Mouse (Mus musculus) layer of hippocampus, adult 2 months (tissue): Measurements from ENCODE around the gene Myl6b. TPM values are rescaled to one million over a fixed set of nuclear protein-coding genes. Genes with fewer than 3 reads are reported as not detected.
A peak's percentile ranks its signal among the peaks of the same experiment; 100 is the strongest.

Source experiments
- DNase-seq, 2 experiments: peaks; one replicate each; pipeline ENCODE4 v3.0.0; 2022; ENCODE audit warnings: low spot score in 2 of 2
- H3K27ac ChIP-seq: fragments of 200-600 bp; 2 replicates; pipeline ENCODE4 v1.8.1; 2022
- H3K4me3 ChIP-seq: fragments of 200-600 bp; 2 replicates; pipeline ENCODE4 v1.8.1; 2022; ENCODE audit warnings: mild to moderate bottlenecking
- CTCF ChIP-seq: fragments of 200-600 bp; conservative IDR thresholded peaks from 2 replicates; pipeline ENCODE4 v1.8.1; 2022; ENCODE audit warnings: antibody characterized with exemption, mild to moderate bottlenecking, moderate library complexity
- microRNA-seq, 2 experiments: library from miRNA; unstranded; fragments of <30 nt; microRNA quantifications; one replicate each; pipeline ENCODE4 v1.2.0; 2021
- total RNA-seq, 2 experiments: library from RNA; stranded (reverse); gene quantifications; 2 replicates each; pipeline ENCODE4 v1.2.3; 2021

Myl6b gene
- total RNA-seq, 2 experiments from 2014 or later: 18.5 to 21.1 TPM

- H3K27ac ChIP-seq: peak overlapping the region; percentile 96
- no peak for TF ChIP-seq CTCF
- no peak for DNase-seq
- H3K4me3 ChIP-seq: no peak overlapping the region
These were observed 10.4 kb downstream of the Myl6b start for GRCm38 (mm10) chr10:128487861-128488712.

DNA sequence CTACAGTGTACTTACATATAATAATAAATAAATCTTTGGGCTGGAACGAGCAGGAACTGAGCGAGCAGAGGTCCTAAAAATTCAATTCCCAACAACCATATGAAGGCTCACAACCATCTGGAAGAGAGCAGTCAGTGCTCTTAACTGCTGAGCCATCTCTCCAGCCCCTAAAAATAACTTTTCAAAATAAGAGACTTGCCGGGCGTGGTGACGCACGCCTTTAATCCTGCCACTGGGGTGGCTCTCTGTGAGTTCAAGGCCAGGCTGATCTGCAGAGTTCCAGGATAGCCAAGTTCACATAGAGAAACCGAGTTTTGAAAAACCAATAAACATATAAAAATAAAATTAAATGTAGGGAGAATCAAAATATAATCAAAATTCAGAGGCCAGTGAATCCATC, 12.1 kb downstream of the Myl6b start:
- Histone ChIP-seq H3K4me3 (no peak overlapping the region), H3K27ac (no peak overlapping the region)
- DNase-seq: no peak
- no peak for TF ChIP-seq CTCF

GRCm38 (mm10) chr10:128474366-128474765, 24.1 kb downstream of the Myl6b start:
- H3K27ac ChIP-seq: no peak overlapping the region
- no peak for DNase-seq
- H3K4me3 ChIP-seq: no peak overlapping the region
- TF ChIP-seq CTCF: no peak

GRCm38 (mm10) chr10:128460270-128460630, 38.2 kb downstream of the Myl6b start:
- peak overlapping the region; percentile 94 for H3K27ac ChIP-seq
- no peak for TF ChIP-seq CTCF
- DNase-seq: no peak
- peak overlapping the region; percentile 85 for H3K4me3 ChIP-seq

DNA sequence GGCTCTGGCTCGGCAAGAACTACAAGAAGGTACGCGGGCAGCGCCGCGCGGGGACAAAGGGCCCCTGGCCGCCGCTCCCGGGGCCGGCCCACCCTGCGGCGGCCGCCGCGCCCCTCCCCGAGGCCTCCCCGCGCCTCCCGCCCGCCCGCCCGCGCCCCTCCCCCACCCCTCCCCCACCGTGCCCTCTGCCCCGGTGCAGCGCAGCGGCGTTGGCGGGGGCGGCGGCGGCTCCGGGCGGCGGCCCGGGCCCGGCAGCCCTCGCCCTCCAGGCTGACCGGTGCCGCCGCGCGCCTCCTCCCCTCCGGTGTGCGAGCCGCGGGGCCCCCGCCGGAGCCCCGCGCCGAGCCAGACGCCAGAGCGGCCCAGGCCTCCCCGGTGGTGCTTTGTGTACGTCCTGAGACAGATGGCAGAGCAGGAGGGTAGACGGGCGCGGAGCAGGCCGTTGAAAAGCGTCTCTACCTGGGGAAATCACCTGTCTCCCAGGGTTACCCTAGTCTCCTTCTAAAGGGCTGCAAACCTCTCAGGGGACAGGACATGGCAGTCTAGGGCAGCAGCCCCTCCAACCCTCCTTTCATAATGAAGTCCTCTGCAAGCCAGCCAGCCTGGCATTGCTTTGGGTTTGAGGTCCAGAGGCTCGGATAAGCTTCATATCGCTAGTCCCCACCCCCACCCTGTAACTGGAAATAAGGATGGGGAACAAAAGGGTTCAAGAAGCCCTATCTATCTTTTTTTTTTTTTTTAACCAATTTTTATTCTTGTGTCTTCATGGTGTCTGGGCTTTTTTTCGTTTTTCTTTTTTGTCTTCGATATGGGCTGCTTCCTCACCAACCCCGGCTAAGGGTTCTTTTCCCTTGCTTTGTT, 38.8 kb downstream of the Myl6b start:
- no peak for DNase-seq
- Histone ChIP-seq H3K4me3 (peak overlapping the region; percentile 85), H3K27ac (peak overlapping the region; percentile 96)
- no peak for TF ChIP-seq CTCF

DNA sequence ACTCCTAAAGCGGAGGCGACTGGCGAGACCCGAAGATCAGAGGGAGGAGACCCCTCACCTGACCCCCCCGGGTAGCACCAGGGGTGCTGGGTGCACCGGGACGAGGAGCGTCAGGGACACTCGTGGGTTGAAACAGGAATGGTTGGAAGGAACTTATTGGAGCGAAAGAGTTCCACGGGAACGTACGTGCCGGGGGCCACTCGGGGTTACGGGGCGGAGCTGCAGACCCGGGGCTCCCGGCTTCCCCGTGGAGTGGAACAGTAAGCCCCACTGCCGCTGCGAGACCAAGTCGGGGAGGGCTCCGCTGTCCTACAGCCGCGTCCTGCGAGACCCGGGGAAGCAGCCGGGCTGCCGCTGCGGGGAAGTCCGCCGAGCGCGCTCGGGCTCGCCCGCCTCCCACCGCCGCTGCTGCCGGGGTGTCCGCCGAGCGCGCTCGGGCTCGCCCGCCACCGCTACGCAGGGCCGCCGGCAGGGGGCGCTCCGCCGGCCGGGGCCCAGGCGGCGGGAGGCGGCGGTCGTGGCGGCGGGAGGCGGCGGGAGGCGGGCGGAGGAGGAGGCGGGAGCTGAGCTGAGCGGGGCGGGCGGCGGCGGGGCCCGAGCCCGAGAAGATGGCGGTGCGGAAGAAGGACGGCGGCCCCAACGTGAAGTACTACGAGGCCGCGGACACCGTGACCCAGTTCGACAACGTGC, 39.6 kb downstream of the Myl6b start, which contains the start of gene Smarcc2:
Gene Smarcc2, plus strand, starts transcription at position 530 of the 690 bp plus-strand sequence.
- H3K27ac ChIP-seq: peak within 1 kb of the TSS; percentile 96
- TF ChIP-seq CTCF: peak; percentile 39
- H3K4me3 ChIP-seq: peak within 1 kb of the TSS; percentile 85
- peak; percentile 78 to 80 for DNase-seq

DNA sequence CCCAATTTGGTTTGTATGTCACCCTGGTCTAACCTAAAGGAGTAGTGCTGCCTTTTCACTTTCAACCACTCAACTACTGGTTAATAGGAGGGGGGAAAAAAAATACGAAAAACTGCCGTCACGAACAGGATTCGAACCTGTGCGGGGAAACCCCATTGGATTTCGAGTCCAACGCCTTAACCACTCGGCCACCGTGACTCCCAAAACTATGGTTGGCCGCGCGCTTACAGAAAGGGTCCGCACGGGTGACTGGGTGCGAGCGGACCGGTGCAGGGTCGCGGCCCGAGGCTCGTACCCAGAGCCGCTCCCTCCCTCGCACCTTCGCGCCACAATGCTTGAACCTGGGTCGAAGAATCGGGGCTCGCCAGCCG, 40.2 kb downstream of the Myl6b start:
- no peak for TF ChIP-seq CTCF
- peak; percentile 85 to 97 for DNase-seq
- H3K27ac ChIP-seq: peak overlapping the region; percentile 96
- H3K4me3 ChIP-seq: peak overlapping the region; percentile 70

GRCm38 (mm10) chr10:128457676-128458075, 40.8 kb downstream of the Myl6b start:
- Histone ChIP-seq H3K4me3 (no peak overlapping the region), H3K27ac (no peak overlapping the region)
- DNase-seq: no peak
- no peak for TF ChIP-seq CTCF

DNA sequence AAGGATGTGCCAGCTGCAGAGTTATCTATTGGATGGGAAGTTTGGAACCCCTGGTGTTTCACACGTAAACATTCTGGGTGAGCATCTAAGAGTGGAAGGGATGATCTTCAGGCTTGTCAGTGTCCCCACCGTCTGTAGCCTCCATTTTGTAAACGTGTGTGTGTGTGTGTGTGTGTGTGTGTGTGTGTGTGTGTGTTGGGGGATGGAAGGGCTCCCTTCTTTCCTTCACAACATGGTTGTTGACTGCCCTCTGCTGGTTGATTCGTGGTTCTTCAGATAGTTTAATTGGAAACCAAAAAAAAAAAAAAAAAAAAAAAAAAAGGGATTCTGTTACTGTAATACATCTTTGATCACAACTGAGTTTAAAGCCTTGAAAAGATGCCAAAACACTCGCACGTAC, 43.2 kb downstream of the Myl6b start:
- Histone ChIP-seq H3K4me3 (no peak overlapping the region), H3K27ac (peak overlapping the region; percentile 72)
- DNase-seq: peak; percentile 76 to 81
- TF ChIP-seq CTCF: peak; percentile 72

GRCm38 (mm10) chr10:128454471-128454870, 44.0 kb downstream of the Myl6b start:
- no peak for TF ChIP-seq CTCF
- H3K4me3 ChIP-seq: no peak overlapping the region
- H3K27ac ChIP-seq: no peak overlapping the region
- no peak for DNase-seq

DNA sequence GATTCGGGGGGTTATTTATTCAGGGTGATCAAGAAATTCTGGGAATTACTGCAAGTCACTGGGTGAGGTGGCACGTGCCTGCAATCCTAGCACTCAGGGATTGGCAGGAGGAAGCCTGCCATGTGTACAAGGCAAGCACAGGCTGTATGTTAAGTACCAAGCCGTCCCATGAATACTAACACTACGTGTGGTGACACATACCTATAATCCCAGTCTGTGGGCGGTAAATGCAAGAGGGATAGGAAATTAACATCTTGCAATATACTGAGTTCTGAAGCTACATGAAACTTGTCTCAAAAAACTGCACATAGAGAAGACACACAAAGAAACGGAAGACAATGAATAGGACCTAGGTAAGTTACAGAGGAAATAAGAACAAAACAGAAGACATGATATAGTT, 47.5 kb downstream of the Myl6b start:
- no peak for TF ChIP-seq CTCF
- DNase-seq: no peak
- Histone ChIP-seq H3K27ac (no peak overlapping the region), H3K4me3 (no peak overlapping the region)

DNA sequence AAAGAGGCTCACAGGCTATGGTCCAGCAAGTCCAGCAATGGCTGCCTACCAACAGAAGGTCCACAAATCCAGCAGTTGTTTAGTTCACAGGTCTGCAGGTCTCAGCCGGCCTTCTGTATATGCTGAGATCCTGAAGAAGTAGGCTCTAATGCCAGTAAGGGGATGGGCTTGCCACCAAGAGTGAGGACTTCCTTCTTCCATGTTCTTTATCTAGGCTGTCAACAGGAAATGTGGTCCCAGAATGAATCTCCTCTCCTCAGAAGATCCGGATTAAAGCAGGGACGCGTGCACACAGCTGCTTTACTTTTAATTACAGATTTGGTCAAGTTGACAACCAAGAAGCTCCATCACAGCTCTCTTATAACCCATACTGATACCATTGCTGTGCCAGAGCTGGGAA, 53.1 kb downstream of the Myl6b start:
- 0 out of 2 replicates have a peak overlapping the region, but pooled peaks have one; percentile 14 for H3K27ac ChIP-seq
- no peak for DNase-seq
- H3K4me3 ChIP-seq: no peak overlapping the region
- no peak for TF ChIP-seq CTCF

GRCm38 (mm10) chr10:128444354-128444753, 54.1 kb downstream of the Myl6b start:
- H3K27ac ChIP-seq: no peak overlapping the region
- no peak for TF ChIP-seq CTCF
- no peak overlapping the region for H3K4me3 ChIP-seq
- no peak for DNase-seq

Small RNAs within 50 kb of the gene (microRNA-seq; reads per million reads assigned to microRNA genes)
- gene Mir6916 (0 to 0.37 reads per million in 2 experiments), gene Mir8105 (0.74 to 0.96 reads per million in 2 experiments)

Other genes starting within 250 kb of the Myl6b start
- gene Apon, start 244.6 kb downstream of the Myl6b start, total RNA-seq: not detected
- not detected for gene Apof, start 230.0 kb downstream of the Myl6b start, total RNA-seq
- gene Stat2, start 228.1 kb downstream of the Myl6b start, total RNA-seq: 10 to 100 TPM; 34.4 to 34.7 TPM
- gene Il23a, start 199.9 kb downstream of the Myl6b start, total RNA-seq: under 1 TPM in 1 of 2 experiments, not detected in 1; 0.27 TPM
- gene Pan2, start 195.3 kb downstream of the Myl6b start, total RNA-seq: 10 to 100 TPM; 14.7 to 16.4 TPM
- 10 to 100 TPM; 78.8 to 83.0 TPM for gene Cnpy2, start 176.2 kb downstream of the Myl6b start, total RNA-seq
- 100 to 1,000 TPM; 226 to 235 TPM for gene Cs, start 161.0 kb downstream of the Myl6b start, total RNA-seq
- 10 to 100 TPM; 48.6 to 49.2 TPM for gene Coq10a, start 129.7 kb downstream of the Myl6b start, total RNA-seq
- 10 to 100 TPM; 50.6 to 51.6 TPM for gene Ankrd52, start 121.6 kb downstream of the Myl6b start, total RNA-seq
- gene Slc39a5, start 97.5 kb downstream of the Myl6b start, total RNA-seq: under 1 TPM in 1 of 2 experiments, not detected in 1; 0.29 TPM
- 10 to 100 TPM; 88.2 to 93.0 TPM for gene Nabp2, start 87.2 kb downstream of the Myl6b start, total RNA-seq
- 10 to 100 TPM; 69.5 to 71.8 TPM for gene Rnf41, start 87.0 kb downstream of the Myl6b start, total RNA-seq
- 100 to 1,000 TPM; 246 to 255 TPM for gene Smarcc2, start 39.4 kb downstream of the Myl6b start, total RNA-seq
- gene Myl6, start 4.5 kb downstream of the Myl6b start, total RNA-seq: 100 to 1,000 TPM; 519 to 544 TPM
- gene Esyt1, start 27.2 kb upstream of the Myl6b start, total RNA-seq: 1 to 10 TPM; 5.5 TPM
- gene Zc3h10, start 49.1 kb upstream of the Myl6b start, total RNA-seq: 10 to 100 TPM; 12.2 to 14.3 TPM
- gene Rpl41, start 50.6 kb upstream of the Myl6b start, total RNA-seq: 1,000 to 10,000 TPM; 1,438 to 1,486 TPM
- gene Pa2g4, start 67.3 kb upstream of the Myl6b start, total RNA-seq: 10 to 100 TPM; 61.4 to 64.4 TPM
- 1 to 10 TPM; 5.7 to 5.9 TPM for gene Erbb3, start 91.0 kb upstream of the Myl6b start, total RNA-seq
- gene Rps26, start 128.1 kb upstream of the Myl6b start, total RNA-seq: 100 to 1,000 TPM; 283 to 303 TPM
- 10 to 100 TPM; 16.7 to 18.7 TPM for gene Ikzf4, start 147.3 kb upstream of the Myl6b start, total RNA-seq
- gene Suox, start 175.4 kb upstream of the Myl6b start, total RNA-seq: 10 to 100 TPM; 12.5 to 12.6 TPM
- 100 to 1,000 TPM; 126 to 134 TPM for gene Rab5b, start 197.6 kb upstream of the Myl6b start, total RNA-seq
- gene Pmel, start 205.5 kb upstream of the Myl6b start, total RNA-seq: under 1 TPM; 0.33 to 0.34 TPM
- 1 to 10 TPM; 2.0 to 3.0 TPM for gene Cdk2, start 206.3 kb upstream of the Myl6b start, total RNA-seq
- gene Dgka, start 246.2 kb upstream of the Myl6b start, total RNA-seq: 10 to 100 TPM; 11.4 to 11.5 TPM
- 10 to 100 TPM; 22.0 to 30.6 TPM for gene Pym1, start 249.2 kb upstream of the Myl6b start, total RNA-seq